Mouse (Mus musculus) frontal cortex, adult (tissue): ENCODE data around the gene Hist1h4a.
A peak's percentile ranks its signal among the peaks of the same experiment; 100 is the strongest.
"Not testable (repeated sequence)": the region's sequence is repeated elsewhere in the genome, so short reads cannot be mapped to it uniquely, and the experiment has no call there.

ENCODE experiments used
- ATAC-seq: cut with Nextera tagmentation; 2 replicates; pipeline ENCODE4 v1.9.2; 2017; ENCODE audit warnings: mild to moderate bottlenecking, moderate library complexity, mixed read lengths; ENCODE audit not compliant: low TSS enrichment

Hist1h4a gene

GRCm38 (mm10) chr13:23743215-23743614, 17.8 kb downstream of the Hist1h4a start:
- ATAC-seq = no peak

GRCm38 (mm10) chr13:23742007-23742406, 19.0 kb downstream of the Hist1h4a start:
- no peak for ATAC-seq

GRCm38 (mm10) chr13:23740910-23741309, 20.1 kb downstream of the Hist1h4a start:
- ATAC-seq = no peak

GRCm38 (mm10) chr13:23740256-23740840, 20.7 kb downstream of the Hist1h4a start:
- no peak for ATAC-seq

GRCm38 (mm10) chr13:23739922-23740252, 21.1 kb downstream of the Hist1h4a start:
- ATAC-seq = peak; percentile 24

GRCm38 (mm10) chr13:23739069-23739921, 21.7 kb downstream of the Hist1h4a start:
- ATAC-seq = peak; percentile 92

GRCm38 (mm10) chr13:23738677-23739068, 22.4 kb downstream of the Hist1h4a start, which contains the start of gene Hist1h1c:
Hist1h1c (plus strand) TSS chr13:23738808.
- ATAC-seq = peak; percentile 88

- no peak for ATAC-seq
Measured at GRCm38 (mm10) chr13:23738041-23738440, 23.0 kb downstream of the Hist1h4a start.

- no peak for ATAC-seq
Measured at GRCm38 (mm10) chr13:23737091-23737490, 23.9 kb downstream of the Hist1h4a start.

- peak; percentile 77 for ATAC-seq
Measured at GRCm38 (mm10) chr13:23732156-23732804, 28.8 kb downstream of the Hist1h4a start.

GRCm38 (mm10) chr13:23730479-23730878, 30.6 kb downstream of the Hist1h4a start:
- no peak for ATAC-seq

GRCm38 (mm10) chr13:23729706-23730105, 31.3 kb downstream of the Hist1h4a start:
- no peak for ATAC-seq

GRCm38 (mm10) chr13:23729192-23729525, 31.9 kb downstream of the Hist1h4a start:
- ATAC-seq = no peak

- ATAC-seq = no peak
Measured at GRCm38 (mm10) chr13:23728472-23729191, 32.4 kb downstream of the Hist1h4a start.

- no peak for ATAC-seq
Measured at GRCm38 (mm10) chr13:23725213-23725612, 35.8 kb downstream of the Hist1h4a start.

GRCm38 (mm10) chr13:23724239-23724638, 36.8 kb downstream of the Hist1h4a start:
- ATAC-seq = no peak

GRCm38 (mm10) chr13:23717593-23718245, 43.3 kb downstream of the Hist1h4a start:
- not testable (repeated sequence) for ATAC-seq

GRCm38 (mm10) chr13:23717176-23717575, 43.9 kb downstream of the Hist1h4a start:
- ATAC-seq = no peak

GRCm38 (mm10) chr13:23716261-23717042, 44.6 kb downstream of the Hist1h4a start:
- no peak for ATAC-seq
